Mouse (Mus musculus) ovary, postnatal 36 days (tissue): ENCODE measurements around the gene Unk.

ENCODE experiments used
- DNase-seq: peaks from one replicate; pipeline ENCODE4 v3.0.0; 2022; ENCODE audit warnings: low spot score, mixed read lengths

Gene Unk

GRCm38 (mm10) chr11:116108464-116109137 is 78.5 kb downstream of the Unk start:
- DNase-seq: peak; percentile 64

GRCm38 (mm10) chr11:116109441-116110081 is 79.4 kb downstream of the Unk start:
- peak; percentile 57 for DNase-seq

GRCm38 (mm10) chr11:116110131-116110530 is 80.0 kb downstream of the Unk start:
- DNase-seq: peak; percentile 87

GRCm38 (mm10) chr11:116110540-116110939 is 80.4 kb downstream of the Unk start:
- no peak for DNase-seq
